Mouse (Mus musculus): ENCODE data around the gene Tmem119. TPM values are rescaled to one million over a fixed set of nuclear protein-coding genes. Genes with fewer than 3 reads are reported as not detected.

Tmem119 gene
- polyA plus RNA-seq, 1 experiment, result 62.0 TPM

GRCm38 (mm10) chr5:113840443-113840842, 40.1 kb upstream of the Tmem119 start:
- peaks cover 12% of the 10 kb centered on the region for H3K36me3 ChIP-seq (ENCODE audit: control insufficient read depth, insufficient read depth)
- TF ChIP-seq REST (IDR thresholded peaks at IDR 0.05; ENCODE audit: insufficient read depth, insufficient read length) (no peak), USF1 (IDR thresholded peaks at IDR 0.05; ENCODE audit: low read depth) (no peak), TCF3 (IDR thresholded peaks at IDR 0.05; ENCODE audit: insufficient read length, low read depth) (no peak), SRF (IDR thresholded peaks at IDR 0.05; ENCODE audit: control insufficient read depth, insufficient read length, low read depth) (no peak), POLR2AphosphoS2 (IDR thresholded peaks at IDR 0.05; ENCODE audit: insufficient read length, low read depth) (no peak), MYOG (IDR thresholded peaks at IDR 0.05; ENCODE audit: control insufficient read depth in 1 of 3, insufficient read depth in 1 of 3, insufficient read length in 2 of 3, low read depth in 2 of 3) (no peak), TCF12 (IDR thresholded peaks at IDR 0.05; ENCODE audit: insufficient read depth, poor library complexity, severe bottlenecking) (no peak), MYOD1 (IDR thresholded peaks at IDR 0.05; ENCODE audit: control insufficient read depth in 1 of 3, insufficient read length in 2 of 3, low read depth in 2 of 3) (no peak), CEBPB (IDR thresholded peaks at IDR 0.05; ENCODE audit: insufficient read depth, poor library complexity, severe bottlenecking) (no peak), MAX (IDR thresholded peaks at IDR 0.05; ENCODE audit: low read depth) (no peak), POLR2A (IDR thresholded peaks at IDR 0.05; ENCODE audit: insufficient read length, low read depth) (no peak), E2F4 (IDR thresholded peaks at IDR 0.05; ENCODE audit: insufficient read depth) (no peak)
- no peaks in the 10 kb centered on the region for H3K79me2 ChIP-seq (ENCODE audit: control insufficient read depth, insufficient read depth)
- no peak overlapping the region for H3K4me2 ChIP-seq (ENCODE audit: low read depth)
- no peak overlapping the region for H3K4me3 ChIP-seq
- H3ac ChIP-seq (ENCODE audit: control insufficient read depth, insufficient read length), result no peak overlapping the region
- no peaks in the 10 kb centered on the region for H3K27me3 ChIP-seq (ENCODE audit: control insufficient read depth, insufficient read depth, insufficient read length)

DNA sequence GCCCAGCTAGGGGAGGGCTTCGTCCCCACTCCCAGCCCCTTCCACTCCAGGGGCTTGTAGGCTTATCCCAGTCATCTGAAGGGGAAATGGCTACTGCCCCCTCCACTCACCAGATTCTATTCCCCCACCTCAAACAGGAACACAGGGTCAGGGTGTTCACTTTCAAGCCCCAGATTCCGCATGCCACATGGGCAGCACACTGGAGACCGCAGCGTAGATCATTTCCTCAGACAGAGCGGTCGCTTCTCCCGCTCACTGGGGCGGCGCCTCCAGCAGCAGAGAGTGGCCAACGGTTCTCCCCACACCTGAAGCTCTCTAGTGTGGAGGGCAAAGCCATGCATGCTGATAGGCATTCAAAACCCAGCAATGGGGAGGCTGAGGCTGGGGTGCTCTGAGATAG, 36.6 kb upstream of the Tmem119 start:
- Histone ChIP-seq H3K4me2 (ENCODE audit: low read depth) (no peak overlapping the region), H3K79me2 (ENCODE audit: control insufficient read depth, insufficient read depth) (no peaks in the 10 kb centered on the region), H3K36me3 (ENCODE audit: control insufficient read depth, insufficient read depth) (no peaks in the 10 kb centered on the region), H3K4me3 (no peak overlapping the region), H3K27me3 (ENCODE audit: control insufficient read depth, insufficient read depth, insufficient read length) (no peaks in the 10 kb centered on the region), H3ac (ENCODE audit: control insufficient read depth, insufficient read length) (no peak overlapping the region)
- TF ChIP-seq E2F4 (IDR thresholded peaks at IDR 0.05; ENCODE audit: insufficient read depth), result no peak
- TF ChIP-seq USF1 (IDR thresholded peaks at IDR 0.05; ENCODE audit: low read depth), result no peak
- TF ChIP-seq REST (IDR thresholded peaks at IDR 0.05; ENCODE audit: insufficient read depth, insufficient read length), result no peak
- TF ChIP-seq MYOD1 (IDR thresholded peaks at IDR 0.05; ENCODE audit: control insufficient read depth in 1 of 3, insufficient read length in 2 of 3, low read depth in 2 of 3), result no peak
- TF ChIP-seq SRF (IDR thresholded peaks at IDR 0.05; ENCODE audit: control insufficient read depth, insufficient read length, low read depth), result no peak
- TF ChIP-seq TCF3 (IDR thresholded peaks at IDR 0.05; ENCODE audit: insufficient read length, low read depth), result no peak
- TF ChIP-seq TCF12 (IDR thresholded peaks at IDR 0.05; ENCODE audit: insufficient read depth, poor library complexity, severe bottlenecking), result no peak
- TF ChIP-seq MAX (IDR thresholded peaks at IDR 0.05; ENCODE audit: low read depth), result no peak
- no peak for TF ChIP-seq MYOG (IDR thresholded peaks at IDR 0.05; ENCODE audit: control insufficient read depth in 1 of 3, insufficient read depth in 1 of 3, insufficient read length in 2 of 3, low read depth in 2 of 3)
- TF ChIP-seq CEBPB (IDR thresholded peaks at IDR 0.05; ENCODE audit: insufficient read depth, poor library complexity, severe bottlenecking), result no peak
- TF ChIP-seq POLR2A (IDR thresholded peaks at IDR 0.05; ENCODE audit: insufficient read length, low read depth), result no peak
- TF ChIP-seq POLR2AphosphoS2 (IDR thresholded peaks at IDR 0.05; ENCODE audit: insufficient read length, low read depth), result no peak

DNA sequence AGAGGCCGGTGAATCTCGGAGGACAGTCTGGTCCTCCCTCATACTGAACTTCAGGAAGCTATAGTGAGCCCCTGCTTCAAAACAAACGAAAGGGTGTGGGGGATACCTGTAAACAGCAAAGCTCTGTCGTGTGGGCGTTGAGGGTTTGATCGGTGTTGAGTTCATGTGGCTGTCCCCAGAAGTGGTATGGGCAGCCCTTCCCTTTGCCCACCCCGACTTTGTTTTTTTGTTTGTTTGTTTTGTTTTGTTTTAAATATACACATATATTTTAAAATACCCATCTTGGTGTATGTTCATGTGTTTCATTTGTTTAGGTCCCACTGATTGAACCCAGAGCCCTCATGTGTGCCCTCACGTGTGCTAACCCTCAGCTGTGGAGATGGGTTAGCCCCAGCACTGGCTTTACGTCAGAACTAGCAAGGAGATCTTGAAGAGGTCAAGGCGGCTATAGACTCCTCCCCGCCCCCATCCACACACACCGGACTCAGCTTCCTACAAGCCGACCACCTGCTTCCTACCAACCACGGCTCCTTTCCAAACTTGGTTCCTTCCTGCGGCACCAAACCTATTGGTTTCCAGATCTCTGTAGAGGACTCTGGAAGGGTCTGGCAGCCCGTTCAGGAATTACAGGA, 33.1 kb upstream of the Tmem119 start:
- Histone ChIP-seq H3K4me3 (no peak overlapping the region), H3ac (ENCODE audit: control insufficient read depth, insufficient read length) (no peak overlapping the region), H3K4me2 (ENCODE audit: low read depth) (no peak overlapping the region), H3K27me3 (ENCODE audit: control insufficient read depth, insufficient read depth, insufficient read length) (no peaks in the 10 kb centered on the region), H3K36me3 (ENCODE audit: control insufficient read depth, insufficient read depth) (no peaks in the 10 kb centered on the region), H3K79me2 (ENCODE audit: control insufficient read depth, insufficient read depth) (no peaks in the 10 kb centered on the region)
- TF ChIP-seq TCF3 (IDR thresholded peaks at IDR 0.05; ENCODE audit: insufficient read length, low read depth) (no peak), CEBPB (IDR thresholded peaks at IDR 0.05; ENCODE audit: insufficient read depth, poor library complexity, severe bottlenecking) (no peak), USF1 (IDR thresholded peaks at IDR 0.05; ENCODE audit: low read depth) (no peak), SRF (IDR thresholded peaks at IDR 0.05; ENCODE audit: control insufficient read depth, insufficient read length, low read depth) (no peak), POLR2AphosphoS2 (IDR thresholded peaks at IDR 0.05; ENCODE audit: insufficient read length, low read depth) (no peak), E2F4 (IDR thresholded peaks at IDR 0.05; ENCODE audit: insufficient read depth) (no peak), POLR2A (IDR thresholded peaks at IDR 0.05; ENCODE audit: insufficient read length, low read depth) (no peak), MYOD1 (IDR thresholded peaks at IDR 0.05; ENCODE audit: control insufficient read depth in 1 of 3, insufficient read length in 2 of 3, low read depth in 2 of 3) (no peak), MAX (IDR thresholded peaks at IDR 0.05; ENCODE audit: low read depth) (no peak), MYOG (IDR thresholded peaks at IDR 0.05; ENCODE audit: control insufficient read depth in 1 of 3, insufficient read depth in 1 of 3, insufficient read length in 2 of 3, low read depth in 2 of 3) (no peak), TCF12 (IDR thresholded peaks at IDR 0.05; ENCODE audit: insufficient read depth, poor library complexity, severe bottlenecking) (no peak), REST (IDR thresholded peaks at IDR 0.05; ENCODE audit: insufficient read depth, insufficient read length) (no peak)

GRCm38 (mm10) chr5:113832490-113832901, 32.2 kb upstream of the Tmem119 start, which contains the start of gene Selplg:
Selplg (minus strand) TSS chr5:113832644.
- H3K4me3 ChIP-seq, result no peak within 1 kb of the TSS

More at GRCm38 (mm10) chr5:113832490-113832901, 32.2 kb upstream of the Tmem119 start, which contains the start of gene Selplg:
- Histone ChIP-seq H3K79me2 (ENCODE audit: control insufficient read depth, insufficient read depth) (no peaks in the 10 kb centered on the region), H3K4me2 (ENCODE audit: low read depth) (no peak within 1 kb of the TSS), H3K27me3 (ENCODE audit: control insufficient read depth, insufficient read depth, insufficient read length) (no peaks in the 10 kb centered on the region), H3K36me3 (ENCODE audit: control insufficient read depth, insufficient read depth) (no peaks in the 10 kb centered on the region), H3ac (ENCODE audit: control insufficient read depth, insufficient read length) (no peak within 1 kb of the TSS)
- no peak for TF ChIP-seq MAX (IDR thresholded peaks at IDR 0.05; ENCODE audit: low read depth)
- TF ChIP-seq MYOG (IDR thresholded peaks at IDR 0.05; ENCODE audit: control insufficient read depth in 1 of 3, insufficient read depth in 1 of 3, insufficient read length in 2 of 3, low read depth in 2 of 3), result no peak
- TF ChIP-seq REST (IDR thresholded peaks at IDR 0.05; ENCODE audit: insufficient read depth, insufficient read length), result no peak
